Mouse (Mus musculus) neural tube, embryonic 13.5 days (tissue): ENCODE data around the gene Dazap1. TPM values are rescaled to one million over a fixed set of nuclear protein-coding genes. Genes with fewer than 3 reads are reported as not detected.

ENCODE experiments used
- ATAC-seq: fragments of 200-750 bp; cut with Nextera tagmentation; 2 replicates; pipeline ENCODE4 v1.8.0; 2017; ENCODE audit warnings: low read depth, mild to moderate bottlenecking, moderate TSS enrichment, moderate library complexity
- H3K27ac ChIP-seq: fragments of 300-500 bp; sonication (generic); replicated peaks from 2 replicates; pipeline ENCODE4 v1.5.1; 2015; ENCODE audit warnings: moderate library complexity, mild to moderate bottlenecking, inconsistent platforms
- H3K27me3 ChIP-seq: fragments of 300-500 bp; sonication (generic); 2 replicates; pipeline ENCODE4 v1.6.1; 2015; ENCODE audit warnings: mild to moderate bottlenecking, inconsistent platforms
- H3K36me3 ChIP-seq: fragments of 300-500 bp; sonication (generic); 2 replicates; pipeline ENCODE4 v1.6.1; 2015; ENCODE audit warnings: mild to moderate bottlenecking, inconsistent platforms
- H3K4me1 ChIP-seq: fragments of 300-500 bp; sonication (generic); replicated peaks from 2 replicates; pipeline ENCODE4 v1.6.1; 2015; ENCODE audit warnings: inconsistent platforms
- H3K4me2 ChIP-seq: fragments of 300-500 bp; sonication (generic); 2 replicates; pipeline ENCODE4 v1.6.1; 2015; ENCODE audit warnings: inconsistent platforms, mild to moderate bottlenecking, moderate library complexity
- H3K4me3 ChIP-seq: fragments of 300-500 bp; sonication (generic); 2 replicates; pipeline ENCODE4 v1.5.1; 2015; ENCODE audit warnings: mild to moderate bottlenecking, inconsistent platforms
- H3K9ac ChIP-seq: fragments of 300-500 bp; sonication (generic); 2 replicates; pipeline ENCODE4 v1.6.1; 2015; ENCODE audit warnings: moderate library complexity, mild to moderate bottlenecking, inconsistent platforms
- H3K9me3 ChIP-seq: fragments of 300-500 bp; sonication (generic); 2 replicates; pipeline ENCODE4 v1.6.1; 2016; ENCODE audit warnings: inconsistent platforms
- WGBS: fragments of 180-500 bp; shearing (Covaris S2); methylation state at CpG from one replicate; pipeline ENCODE4 v1.1.7; 2015; 5-methylcytosine and 5-hydroxymethylcytosine counted together
- microRNA-seq: library from miRNA; unstranded; fragments of <30 nt; microRNA quantifications from one replicate; pipeline ENCODE4, GENCODE M21; 2016
- polyA plus RNA-seq: library from polyadenylated mRNA; unstranded; fragments of >200 nt; fragmentation: Nextera tagmentation; extraction: Ambion mirVana; gene quantifications from 2 replicates; pipeline ENCODE4 v1.2.1, GENCODE M21; 2015

Dazap1 gene
- polyA plus RNA-seq, 1 experiment from 2014 or later: 59.8 TPM

- Histone ChIP-seq H3K9ac (no peak overlapping the region), H3K36me3 (no peaks in the 10 kb centered on the region), H3K4me2 (no peak overlapping the region), H3K27me3 (peaks cover 34% of the 10 kb centered on the region), H3K9me3 (no peaks in the 10 kb centered on the region), H3K4me3 (no peak overlapping the region), H3K4me1 (peaks cover 18% of the 10 kb centered on the region), H3K27ac (no peak overlapping the region)
- WGBS: 82% methylated on average over 5 of the region's 5 CpGs
- ATAC-seq: no peak
These were observed 71.3 kb downstream of the Dazap1 start for GRCm38 (mm10) chr10:80332525-80332989.

- Histone ChIP-seq H3K36me3 (no peaks in the 10 kb centered on the region), H3K27me3 (peaks cover 49% of the 10 kb centered on the region), H3K9ac (no peak overlapping the region), H3K4me1 (peaks cover 3% of the 10 kb centered on the region), H3K27ac (no peak overlapping the region), H3K9me3 (no peaks in the 10 kb centered on the region), H3K4me2 (no peak overlapping the region), H3K4me3 (no peak overlapping the region)
- 86% methylated on average over 12 of the region's 12 CpGs for WGBS
- ATAC-seq: no peak
These were observed 75.0 kb downstream of the Dazap1 start for GRCm38 (mm10) chr10:80336263-80336662.

Small RNA genes within 50 kb of the gene (microRNA-seq; reads per million reads assigned to microRNA genes)
- 0.89 reads per million for gene Mir6911

Other genes with a start within 250 kb of the Dazap1 start
- gene Arhgap45, start 244.8 kb upstream of the Dazap1 start, polyA plus RNA-seq: 2.4 and 2.9 TPM in 2 replicates
- 141 and 153 TPM in 2 replicates for gene Polr2e, start 221.7 kb upstream of the Dazap1 start, polyA plus RNA-seq
- gene Gpx4, start 214.3 kb upstream of the Dazap1 start, polyA plus RNA-seq: 505 and 556 TPM in 2 replicates
- gene Sbno2, start 155.9 kb upstream of the Dazap1 start, polyA plus RNA-seq: 12.9 and 13.0 TPM in 2 replicates
- gene Stk11, start 145.7 kb upstream of the Dazap1 start, polyA plus RNA-seq: 13.3 and 16.8 TPM in 2 replicates
- 467 and 481 TPM in 2 replicates for gene Atp5d, start 122.9 kb upstream of the Dazap1 start, polyA plus RNA-seq
- gene Cbarp, start 120.7 kb upstream of the Dazap1 start, polyA plus RNA-seq: 53.9 and 55.1 TPM in 2 replicates
- 31.0 and 35.8 TPM in 2 replicates for gene Midn, start 113.2 kb upstream of the Dazap1 start, polyA plus RNA-seq
- gene Cirbp, start 95.5 kb upstream of the Dazap1 start, polyA plus RNA-seq: 325 and 351 TPM in 2 replicates
- gene 1600002K03Rik, start 88.5 kb upstream of the Dazap1 start, polyA plus RNA-seq: 11.4 and 16.3 TPM in 2 replicates
- gene Efna2, start 82.0 kb upstream of the Dazap1 start, polyA plus RNA-seq: 34.0 and 34.8 TPM in 2 replicates
- 46.5 and 60.7 TPM in 2 replicates for gene Mum1, start 35.1 kb upstream of the Dazap1 start, polyA plus RNA-seq
- 250 and 275 TPM in 2 replicates for gene Ndufs7, start 12.4 kb upstream of the Dazap1 start, polyA plus RNA-seq
- 31.2 and 33.0 TPM in 2 replicates for gene Gamt, start 474 bp upstream of the Dazap1 start, polyA plus RNA-seq
- 573 and 601 TPM in 2 replicates for gene Rps15, start 31.0 kb downstream of the Dazap1 start, polyA plus RNA-seq
- 153 and 156 TPM in 2 replicates for gene Apc2, start 34.5 kb downstream of the Dazap1 start, polyA plus RNA-seq
- gene 2310011J03Rik, start 59.1 kb downstream of the Dazap1 start, polyA plus RNA-seq: 27.9 and 30.7 TPM in 2 replicates
- 2.9 and 3.6 TPM in 2 replicates for gene Pcsk4, start 68.0 kb downstream of the Dazap1 start, polyA plus RNA-seq
- gene Reep6, start 68.5 kb downstream of the Dazap1 start, polyA plus RNA-seq: 3.3 and 4.5 TPM in 2 replicates
- gene Adamtsl5, start 86.9 kb downstream of the Dazap1 start, polyA plus RNA-seq: 1.6 and 1.8 TPM in 2 replicates
- gene Plk5, start 95.0 kb downstream of the Dazap1 start, polyA plus RNA-seq: 1.0 and 1.5 TPM in 2 replicates
- gene Mex3d, start 126.2 kb downstream of the Dazap1 start, polyA plus RNA-seq: 15.6 and 16.7 TPM in 2 replicates
- gene Mbd3, start 138.1 kb downstream of the Dazap1 start, polyA plus RNA-seq: 238 and 241 TPM in 2 replicates
- gene Uqcr11, start 145.3 kb downstream of the Dazap1 start, polyA plus RNA-seq: 462 and 574 TPM in 2 replicates
- gene Tcf3, start 172.2 kb downstream of the Dazap1 start, polyA plus RNA-seq: 62.1 and 70.4 TPM in 2 replicates
- 0.92 and 1.2 TPM in 2 replicates for gene Onecut3, start 233.3 kb downstream of the Dazap1 start, polyA plus RNA-seq